Mouse (Mus musculus) midbrain, embryonic 16.5 days (tissue): ENCODE measurements around the gene Vip. TPM values are rescaled to one million over a fixed set of nuclear protein-coding genes. Genes with fewer than 3 reads are reported as not detected.

Experiments used
- ATAC-seq: fragments of 200-750 bp; cut with Nextera tagmentation; 2 replicates; pipeline ENCODE4 v1.8.0; 2017; ENCODE audit warnings: moderate TSS enrichment
- H3K27ac ChIP-seq: fragments of 300-500 bp; sonication (generic); 2 replicates; pipeline ENCODE4 v1.5.1; 2014; ENCODE audit warnings: mild to moderate bottlenecking, low read length, mixed read lengths
- H3K27me3 ChIP-seq: fragments of 300-500 bp; sonication (generic); 2 replicates; pipeline ENCODE4 v1.6.1; 2014; ENCODE audit warnings: low read depth, low read length, mixed read lengths; ENCODE audit not compliant: control insufficient read depth, insufficient read depth
- H3K36me3 ChIP-seq: fragments of 300-500 bp; sonication (generic); 2 replicates; pipeline ENCODE4 v1.6.1; 2014; ENCODE audit warnings: mild to moderate bottlenecking, low read length, moderate library complexity, mixed read lengths; ENCODE audit not compliant: control insufficient read depth, insufficient read depth
- H3K4me1 ChIP-seq: fragments of 300-500 bp; sonication (generic); 2 replicates; pipeline ENCODE4 v1.6.1; 2014; ENCODE audit warnings: mild to moderate bottlenecking, low read length, mixed read lengths; ENCODE audit not compliant: control insufficient read depth, insufficient read depth
- H3K4me2 ChIP-seq: fragments of 300-500 bp; sonication (generic); 2 replicates; pipeline ENCODE4 v1.6.1; 2014; ENCODE audit warnings: mild to moderate bottlenecking, low read length, mixed read lengths
- H3K4me3 ChIP-seq: fragments of 300-500 bp; sonication (generic); 2 replicates; pipeline ENCODE4 v1.5.1; 2014; ENCODE audit warnings: low read depth, mild to moderate bottlenecking, low read length, moderate library complexity, mixed read lengths
- H3K9ac ChIP-seq: fragments of 300-500 bp; sonication (generic); 2 replicates; pipeline ENCODE4 v1.6.1; 2014; ENCODE audit warnings: low read depth, low read length, mixed read lengths
- H3K9me3 ChIP-seq: fragments of 300-500 bp; sonication (generic); replicated peaks from 2 replicates; pipeline ENCODE4 v1.6.1; 2014; ENCODE audit warnings: mild to moderate bottlenecking, low read length, mixed read lengths; ENCODE audit not compliant: control insufficient read depth, poor library complexity, severe bottlenecking
- WGBS: fragments of 180-500 bp; shearing (Covaris S2); extraction: QIAGEN DNeasy Blood & Tissue Kit; methylation state at CpG from one replicate; pipeline ENCODE4 v1.1.7; 2014; 5-methylcytosine and 5-hydroxymethylcytosine counted together
- polyA plus RNA-seq: library from polyadenylated mRNA; unstranded; fragments of >200 nt; fragmentation: Nextera tagmentation; extraction: Ambion mirVana; gene quantifications from 2 replicates; pipeline ENCODE4 v1.2.1, GENCODE M21; 2015

Gene Vip
- polyA plus RNA-seq: 0.81 and 1.1 TPM in 2 replicates

DNA sequence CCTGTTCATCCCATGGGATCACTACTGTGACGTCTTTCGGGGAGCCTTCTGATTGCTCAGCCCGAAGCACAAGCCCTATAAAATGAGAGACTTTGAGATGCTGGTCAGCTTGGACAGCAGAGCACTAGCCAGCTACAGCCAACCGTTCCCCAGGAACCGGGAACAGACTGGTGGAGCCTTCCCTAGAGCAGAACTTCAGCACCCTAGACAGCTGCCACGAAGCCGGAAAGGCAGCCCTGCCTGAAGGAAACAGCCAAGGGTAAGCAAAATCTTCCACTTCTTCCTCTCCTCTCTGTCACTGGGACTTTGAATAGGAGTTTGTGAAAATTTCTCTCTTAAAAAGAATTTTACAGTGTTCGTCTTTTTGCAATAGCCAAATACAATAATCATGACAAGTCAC, at the start of gene Vip:
Vip (plus strand) TSS at position 107 of the 400 bp plus-strand sequence.
- Histone ChIP-seq H3K36me3 (no peaks in the 10 kb centered on the region), H3K9me3 (no peaks in the 10 kb centered on the region), H3K27ac (no peak within 1 kb of the TSS), H3K9ac (no peak within 1 kb of the TSS), H3K4me2 (no peak within 1 kb of the TSS), H3K4me1 (no peaks in the 10 kb centered on the region), H3K4me3 (no peak within 1 kb of the TSS), H3K27me3 (no peaks in the 10 kb centered on the region)
- 35% methylated on average over 8 of the region's 8 CpGs for WGBS
- no peak for ATAC-seq

DNA sequence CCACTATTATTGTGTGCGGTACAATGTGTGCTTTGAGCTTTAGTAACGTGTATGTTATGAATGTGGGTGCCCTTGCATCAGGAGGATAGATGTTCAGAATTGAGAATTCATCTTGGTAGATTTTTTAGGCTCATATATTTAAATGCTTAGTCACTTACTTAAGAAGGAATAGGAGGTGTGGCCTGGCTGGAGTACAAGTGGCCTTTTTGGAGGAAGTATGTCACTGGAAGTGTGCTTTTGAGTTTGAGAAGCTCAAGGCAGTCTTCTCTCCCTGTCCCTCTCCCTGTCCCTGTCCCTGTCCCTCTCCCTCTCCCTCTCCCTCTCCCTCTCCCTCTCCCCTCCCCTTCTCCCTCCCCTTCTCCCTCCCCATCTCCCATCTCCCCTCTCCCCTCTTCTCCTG, 48.0 kb upstream of the Vip start:
- H3K4me1 ChIP-seq: no peaks in the 10 kb centered on the region
- no peaks in the 10 kb centered on the region for H3K9me3 ChIP-seq
- ATAC-seq: no peak
- H3K27ac ChIP-seq: no peak overlapping the region
- no peaks in the 10 kb centered on the region for H3K27me3 ChIP-seq
- H3K4me2 ChIP-seq: no peak overlapping the region
- no peak overlapping the region for H3K4me3 ChIP-seq
- H3K36me3 ChIP-seq: no peaks in the 10 kb centered on the region
- no peak overlapping the region for H3K9ac ChIP-seq
- 91% methylated on average over 2 of the region's 2 CpGs for WGBS

DNA sequence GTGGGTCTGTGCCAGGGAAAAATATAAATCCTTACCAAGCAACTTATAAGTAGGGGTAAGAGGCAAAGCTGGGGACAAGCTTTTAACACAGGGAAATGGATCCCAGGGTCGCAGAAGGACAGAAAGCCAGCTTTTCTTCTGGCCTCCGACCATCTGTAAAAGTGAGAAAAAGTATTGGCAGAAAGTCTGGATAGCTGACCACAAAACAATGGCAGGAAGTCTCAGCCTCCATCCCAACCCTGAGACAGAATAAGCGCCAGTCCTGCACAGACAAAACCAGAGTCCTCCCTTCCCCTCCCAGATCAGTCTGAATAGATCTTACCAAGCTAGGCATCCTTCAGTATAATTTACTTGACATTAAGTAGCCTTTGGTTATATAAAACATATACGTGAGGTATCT, 47.0 kb upstream of the Vip start:
- no peak for ATAC-seq
- Histone ChIP-seq H3K4me3 (no peak overlapping the region), H3K27ac (no peak overlapping the region), H3K9ac (no peak overlapping the region), H3K9me3 (no peaks in the 10 kb centered on the region), H3K4me2 (no peak overlapping the region), H3K27me3 (no peaks in the 10 kb centered on the region), H3K4me1 (no peaks in the 10 kb centered on the region), H3K36me3 (no peaks in the 10 kb centered on the region)
- 80% methylated on average over 4 of the region's 4 CpGs for WGBS

DNA sequence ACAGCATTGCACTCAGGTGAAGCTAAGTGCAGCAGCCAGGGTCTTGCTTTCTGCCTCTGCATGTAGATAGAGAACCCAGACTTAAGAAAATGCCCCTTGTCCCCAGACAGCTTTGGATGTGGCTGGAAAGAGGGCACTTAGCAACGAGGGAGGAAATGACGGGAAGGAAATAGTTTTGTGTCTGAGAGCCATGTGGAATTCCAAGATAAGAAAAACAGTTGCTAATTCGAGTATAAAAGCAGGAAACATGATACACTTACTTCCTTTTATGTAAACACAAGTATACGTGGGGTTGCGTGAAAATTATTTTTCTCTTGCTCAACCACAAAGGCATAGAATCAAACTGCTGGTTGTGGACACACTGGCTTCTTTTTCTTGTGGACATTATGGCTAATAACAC, 45.6 kb upstream of the Vip start, which contains the start of gene Myct1:
Myct1 (plus strand) TSS at position 312 of the 400 bp plus-strand sequence.
- WGBS: 62% methylated on average over 5 of the region's 5 CpGs
- H3K4me2 ChIP-seq: no peak within 1 kb of the TSS
- ATAC-seq: no peak

DNA sequence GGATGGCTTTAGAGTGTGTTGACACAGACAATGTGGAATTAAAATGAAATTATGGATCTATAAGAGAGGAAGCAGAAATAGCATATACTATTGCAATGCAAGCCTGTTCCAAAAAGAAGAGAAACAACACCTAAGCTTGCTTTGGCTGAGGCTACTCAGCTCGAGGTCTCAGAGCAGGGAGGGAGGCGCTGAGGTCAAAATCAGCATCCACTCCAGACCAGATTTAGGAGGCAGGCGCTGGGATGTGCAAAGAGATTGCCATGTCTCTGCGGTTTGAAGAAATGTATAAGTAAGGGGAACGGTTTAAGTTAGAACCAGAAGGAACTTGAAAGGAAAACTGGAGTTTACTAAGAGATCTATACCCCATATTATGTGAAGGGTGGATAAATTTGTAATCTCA, 44.6 kb upstream of the Vip start:
- H3K9ac ChIP-seq: no peak overlapping the region
- ATAC-seq: no peak
- H3K27ac ChIP-seq: no peak overlapping the region
- 67% methylated on average over 5 of the region's 5 CpGs for WGBS
- no peaks in the 10 kb centered on the region for H3K36me3 ChIP-seq
- H3K4me2 ChIP-seq: no peak overlapping the region
- no peaks in the 10 kb centered on the region for H3K9me3 ChIP-seq
- no peaks in the 10 kb centered on the region for H3K4me1 ChIP-seq
- no peaks in the 10 kb centered on the region for H3K27me3 ChIP-seq
- no peak overlapping the region for H3K4me3 ChIP-seq

More for the DNA sequence above, 45.6 kb upstream of the Vip start, which contains the start of gene Myct1:
- H3K4me1 ChIP-seq: no peaks in the 10 kb centered on the region
- H3K36me3 ChIP-seq: no peaks in the 10 kb centered on the region
- no peak within 1 kb of the TSS for H3K4me3 ChIP-seq
- H3K27me3 ChIP-seq: no peaks in the 10 kb centered on the region
- H3K9me3 ChIP-seq: no peaks in the 10 kb centered on the region
- H3K27ac ChIP-seq: no peak within 1 kb of the TSS
- H3K9ac ChIP-seq: no peak within 1 kb of the TSS

DNA sequence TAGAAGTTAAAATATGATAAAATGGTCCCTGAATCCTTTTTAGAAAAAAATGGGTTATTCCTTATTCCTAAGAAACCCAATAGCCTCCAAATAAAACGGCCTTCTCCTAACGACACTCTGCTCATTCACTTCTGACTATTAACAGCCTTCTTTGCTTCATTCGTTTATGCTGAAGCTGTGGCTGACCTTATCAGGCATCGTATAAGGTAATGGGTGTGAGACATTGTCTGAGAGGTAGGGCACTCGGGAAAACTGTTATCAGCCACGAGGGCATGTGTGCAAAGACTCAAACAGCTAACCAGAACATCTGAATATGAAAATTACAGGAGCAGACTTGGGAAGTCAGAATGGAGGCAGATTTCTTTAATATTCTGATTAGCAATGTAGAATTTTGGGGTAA, 42.5 kb upstream of the Vip start:
- WGBS: 76% methylated on average over 6 of the region's 6 CpGs
- H3K27me3 ChIP-seq: no peaks in the 10 kb centered on the region
- H3K9ac ChIP-seq: no peak overlapping the region
- no peak overlapping the region for H3K27ac ChIP-seq
- no peaks in the 10 kb centered on the region for H3K4me1 ChIP-seq
- no peaks in the 10 kb centered on the region for H3K36me3 ChIP-seq
- no peak overlapping the region for H3K4me2 ChIP-seq
- no peak overlapping the region for H3K4me3 ChIP-seq
- no peaks in the 10 kb centered on the region for H3K9me3 ChIP-seq
- no peak for ATAC-seq

DNA sequence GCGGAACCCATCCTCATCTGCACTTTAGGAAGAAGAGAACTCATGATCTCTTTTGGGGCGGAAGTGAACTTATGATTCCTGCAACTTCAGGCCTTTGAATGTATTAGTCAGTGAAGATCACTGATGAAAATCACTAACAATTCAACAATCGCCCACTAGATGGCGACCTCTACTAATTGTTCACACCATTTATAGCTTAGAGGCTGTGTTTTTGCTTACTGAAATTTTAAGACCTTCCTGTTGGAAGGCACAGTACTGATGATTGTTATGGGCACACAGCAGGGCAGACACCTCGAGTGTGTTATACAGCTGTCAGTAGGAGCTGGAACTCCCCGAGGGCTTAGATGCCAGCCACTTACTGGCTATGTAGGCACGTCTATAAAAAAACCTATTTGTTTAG, 38.9 kb upstream of the Vip start:
- H3K36me3 ChIP-seq: no peaks in the 10 kb centered on the region
- no peaks in the 10 kb centered on the region for H3K9me3 ChIP-seq
- ATAC-seq: peak; percentile 96
- no peak overlapping the region for H3K9ac ChIP-seq
- H3K27ac ChIP-seq: no peak overlapping the region
- no peak overlapping the region for H3K4me2 ChIP-seq
- no peaks in the 10 kb centered on the region for H3K4me1 ChIP-seq
- H3K4me3 ChIP-seq: no peak overlapping the region
- no peaks in the 10 kb centered on the region for H3K27me3 ChIP-seq
- 20% methylated on average over 7 of the region's 7 CpGs for WGBS

DNA sequence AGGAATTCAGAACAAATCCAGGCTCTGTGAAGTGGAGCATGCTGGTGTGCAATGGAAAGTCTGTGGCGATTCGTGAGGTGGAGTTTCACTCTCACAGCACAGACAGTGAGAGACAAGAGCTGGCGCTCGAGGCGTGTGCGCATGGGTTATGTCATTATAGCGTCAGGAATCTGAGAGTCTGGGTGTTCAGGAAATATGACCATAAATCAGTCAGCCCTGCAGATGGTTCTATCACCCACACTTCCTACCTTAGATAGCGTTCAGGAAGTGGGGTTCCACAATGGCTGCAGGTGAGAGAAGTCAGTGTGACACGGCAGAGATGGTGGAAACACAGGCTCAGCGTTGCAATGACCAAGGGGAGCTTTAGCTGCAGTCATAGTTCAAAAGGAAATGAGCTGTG, 35.5 kb upstream of the Vip start:
- no peak overlapping the region for H3K27ac ChIP-seq
- H3K4me1 ChIP-seq: no peaks in the 10 kb centered on the region
- WGBS: 89% methylated on average over 10 of the region's 10 CpGs
- H3K36me3 ChIP-seq: no peaks in the 10 kb centered on the region
- H3K9ac ChIP-seq: no peak overlapping the region
- no peaks in the 10 kb centered on the region for H3K9me3 ChIP-seq
- no peak overlapping the region for H3K4me2 ChIP-seq
- ATAC-seq: no peak
- H3K27me3 ChIP-seq: no peaks in the 10 kb centered on the region
- H3K4me3 ChIP-seq: no peak overlapping the region

DNA sequence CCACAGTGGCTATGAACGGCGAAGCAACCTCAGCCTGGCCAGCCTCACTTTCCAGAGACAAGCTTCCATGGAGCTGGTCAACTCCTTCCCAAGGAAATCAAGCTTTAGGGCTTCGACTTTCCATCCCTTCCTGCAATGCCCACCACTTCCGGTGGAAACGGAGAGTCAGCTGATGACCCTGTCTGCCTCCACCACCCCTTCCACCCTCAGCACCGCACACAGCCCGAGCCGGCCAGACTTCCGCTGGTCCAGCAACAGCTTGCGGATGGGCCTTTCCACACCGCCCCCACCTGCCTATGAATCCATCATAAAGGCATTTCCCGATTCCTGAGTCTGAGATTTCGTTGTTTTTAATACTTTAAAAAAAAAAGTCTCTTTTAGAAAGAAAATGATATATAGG, 34.6 kb upstream of the Vip start:
- Histone ChIP-seq H3K4me1 (no peaks in the 10 kb centered on the region), H3K4me3 (no peak overlapping the region), H3K9me3 (no peaks in the 10 kb centered on the region), H3K9ac (no peak overlapping the region), H3K36me3 (no peaks in the 10 kb centered on the region), H3K4me2 (no peak overlapping the region), H3K27me3 (no peaks in the 10 kb centered on the region), H3K27ac (no peak overlapping the region)
- 94% methylated on average over 13 of the region's 13 CpGs for WGBS
- ATAC-seq: no peak

DNA sequence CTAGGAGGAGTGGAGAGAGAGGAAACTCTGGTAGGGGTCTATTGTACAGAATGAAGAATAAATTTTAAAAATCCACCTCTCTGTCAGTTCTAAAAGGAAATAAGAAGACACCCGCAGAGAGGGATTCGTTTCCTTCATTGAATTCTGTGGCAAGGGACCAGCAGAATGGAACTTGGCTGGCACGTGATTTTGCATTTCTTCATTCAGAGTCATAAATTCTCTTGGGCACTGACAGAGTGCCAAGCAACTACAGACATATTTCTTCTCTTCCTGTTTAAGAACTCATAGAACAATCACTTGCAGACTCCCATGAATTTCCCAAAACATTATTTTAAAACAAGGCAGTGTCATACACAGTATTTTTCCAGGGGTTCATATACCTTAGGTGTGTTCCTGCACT, 30.1 kb upstream of the Vip start:
- ATAC-seq: no peak
- no peak overlapping the region for H3K4me2 ChIP-seq
- no peaks in the 10 kb centered on the region for H3K4me1 ChIP-seq
- H3K4me3 ChIP-seq: no peak overlapping the region
- no peaks in the 10 kb centered on the region for H3K36me3 ChIP-seq
- no peak overlapping the region for H3K9ac ChIP-seq
- 77% methylated on average over 3 of the region's 3 CpGs for WGBS
- H3K27me3 ChIP-seq: no peaks in the 10 kb centered on the region
- no peak overlapping the region for H3K27ac ChIP-seq
- H3K9me3 ChIP-seq: no peaks in the 10 kb centered on the region
